Mouse (Mus musculus) layer of hippocampus, postnatal 10 days (tissue): Measurements from ENCODE around the gene D3Ertd751e. TPM values are rescaled to one million over a fixed set of nuclear protein-coding genes. Genes with fewer than 3 reads are reported as not detected.

Experiments
- DNase-seq, 2 experiments: peaks; one replicate each; pipeline ENCODE4 v3.0.0; 2021; ENCODE audit warnings: low spot score in 2 of 2
- long read RNA-seq: library from polyadenylated mRNA; stranded (forward); transcript quantifications from one replicate; pipeline ENCODE4 v2.0.0, GENCODE M21; 2023
- total RNA-seq, 2 experiments: library from RNA; stranded (reverse); gene quantifications; 2 replicates each; pipeline ENCODE4 v1.2.3; 2021

Gene D3Ertd751e
- 1 to 10 TPM; 6.5 to 9.5 TPM for total RNA-seq
- long read RNA-seq, partial matches to known transcripts, result 0 of 5 reads
- long read RNA-seq, other reads (novel, unspliced or antisense), result 3 of 5 reads

GRCm38 (mm10) chr3:41742278-41742934 is at the start of gene D3Ertd751e, which contains the start of gene Sclt1:
D3Ertd751e (plus strand) TSS chr3:41742611.
Sclt1 (minus strand) TSS chr3:41742514.
- peak; percentile 97 to 98 for DNase-seq

DNA sequence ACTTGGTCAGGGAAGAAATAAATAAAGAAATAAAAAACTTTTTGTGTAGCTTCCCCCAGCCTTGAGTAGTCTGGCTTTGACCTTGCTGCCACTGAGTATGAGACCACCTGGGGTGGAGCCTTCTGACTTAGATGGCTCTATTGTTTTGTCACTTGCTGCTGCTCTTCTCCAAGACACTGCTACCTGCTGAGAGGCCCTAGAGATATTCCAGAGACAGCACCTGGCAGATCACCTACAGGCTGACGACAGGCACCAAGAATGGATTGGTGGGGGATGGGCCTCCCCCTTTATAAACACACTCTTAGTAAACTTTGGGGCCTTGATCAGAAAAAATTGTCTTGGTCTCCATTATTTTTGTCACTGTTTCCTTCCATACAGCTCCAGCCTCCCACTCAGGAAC is 46.7 kb upstream of the D3Ertd751e start:
- DNase-seq, result no peak

DNA sequence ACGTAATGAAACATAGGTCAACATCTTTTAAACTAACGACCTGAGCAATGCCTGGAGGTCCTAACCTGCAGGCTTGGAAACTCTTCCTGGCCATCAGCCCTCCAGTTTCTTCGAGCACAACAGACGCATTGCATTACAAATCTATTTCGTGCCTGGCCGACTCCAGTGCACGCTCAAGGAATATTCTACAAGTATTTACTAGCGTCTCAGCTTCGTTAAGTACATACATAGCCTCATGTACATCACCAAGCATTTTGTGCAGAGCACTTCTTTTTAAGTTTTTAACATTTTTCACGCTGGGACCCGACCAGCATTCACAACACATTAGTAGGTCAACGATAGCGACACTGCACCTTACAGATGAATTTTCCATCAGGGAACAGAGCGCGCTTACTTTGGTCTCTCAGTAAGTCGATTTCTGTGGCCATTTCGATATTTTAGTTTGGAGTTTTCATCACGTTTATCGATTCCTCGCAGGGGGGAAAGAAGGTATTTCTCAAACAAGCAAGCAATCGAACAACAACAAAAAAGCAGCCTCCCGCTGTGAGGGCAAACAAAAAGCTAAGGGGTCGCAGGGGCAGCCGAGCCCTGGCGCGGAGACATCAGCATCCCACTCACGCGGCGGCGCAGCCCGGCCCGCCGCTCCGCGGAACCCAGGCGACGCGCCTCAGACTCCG is 672 bp upstream of the D3Ertd751e start:
- peak; percentile 9 to 16 for DNase-seq

DNA sequence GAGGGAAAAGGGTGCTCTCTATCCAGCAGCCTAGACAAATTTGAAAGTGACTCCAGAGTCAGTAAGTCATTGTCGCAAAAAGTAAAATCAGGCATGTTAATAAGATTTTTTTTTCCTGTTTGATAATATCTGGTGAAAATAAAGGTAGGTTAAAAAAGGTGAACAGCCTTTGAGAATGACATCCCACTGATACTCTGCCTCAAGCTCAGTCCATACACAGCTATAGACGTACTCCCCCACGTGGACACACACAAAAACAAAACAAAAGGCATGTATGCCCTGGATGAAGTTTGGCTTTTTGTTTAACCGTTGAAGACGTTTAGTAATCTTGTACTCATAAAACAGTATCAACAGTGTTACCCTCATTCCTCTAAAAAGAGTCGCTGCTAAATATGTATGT is 1.0 kb downstream of the D3Ertd751e start:
- DNase-seq, result no peak

DNA sequence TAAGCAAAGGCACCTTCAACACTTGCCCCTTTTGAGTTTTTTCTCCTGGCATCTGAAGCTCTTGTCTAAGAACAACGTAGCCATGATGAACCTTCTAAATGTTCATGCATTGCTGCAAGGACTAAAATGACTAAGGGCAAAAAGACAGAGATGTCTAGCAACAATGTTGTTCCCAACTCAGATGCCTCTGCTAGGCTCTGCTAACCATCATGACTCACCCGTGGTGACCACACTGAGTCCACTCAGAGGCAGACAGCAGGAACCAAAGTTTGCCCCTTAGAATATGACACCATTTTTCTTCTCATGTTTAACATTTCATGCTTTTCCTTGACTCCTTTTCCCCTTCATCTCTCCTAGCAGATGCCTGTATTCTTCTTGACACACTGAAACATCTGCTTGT is 12.1 kb downstream of the D3Ertd751e start:
- DNase-seq, result no peak

DNA sequence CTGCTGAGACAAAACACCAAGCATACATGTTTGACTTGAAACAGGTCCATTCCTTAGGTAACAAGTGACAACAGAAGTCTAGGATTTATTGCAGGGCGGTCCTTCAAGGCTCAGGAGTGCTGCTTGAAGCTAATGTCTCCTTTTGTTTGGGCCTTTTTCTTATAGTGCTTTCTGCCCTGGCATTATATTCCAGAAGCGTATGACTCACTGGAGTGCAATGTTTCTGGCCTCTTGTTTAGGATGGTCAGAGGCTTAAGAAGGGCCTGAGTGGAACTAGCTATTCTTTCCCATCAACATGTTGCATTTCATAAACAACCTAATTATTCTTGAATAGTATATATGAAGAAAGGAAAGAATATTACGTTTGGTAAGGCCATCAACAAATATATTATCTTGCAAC is 19.7 kb downstream of the D3Ertd751e start:
- DNase-seq, result no peak

DNA sequence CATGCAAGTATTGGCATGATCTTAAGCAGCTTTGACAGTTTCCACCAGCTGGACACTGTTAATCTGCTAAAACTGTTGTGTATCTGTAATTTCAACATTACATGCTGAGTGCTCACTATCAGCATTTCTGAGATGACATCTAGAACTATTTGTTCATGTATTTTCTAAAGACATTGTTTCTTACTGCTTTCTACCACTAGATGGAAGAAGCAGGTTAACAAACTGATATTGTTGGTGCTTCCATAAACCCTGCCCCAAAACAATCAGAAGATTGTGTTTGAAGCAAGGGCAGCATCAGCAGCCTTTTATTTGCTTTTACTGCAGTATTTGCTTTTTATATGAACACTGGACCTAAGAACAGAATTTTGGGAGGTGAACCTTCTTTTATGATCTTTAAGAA is 70.0 kb downstream of the D3Ertd751e start:
- DNase-seq, result no peak

Other genes starting within 250 kb of the D3Ertd751e start
- 10 to 100 TPM; 18.6 to 23.0 TPM for gene Jade1, start 186.9 kb upstream of the D3Ertd751e start, total RNA-seq
- gene Sclt1, start 97 bp upstream of the D3Ertd751e start, total RNA-seq, result 10 to 100 TPM; 16.3 to 18.7 TPM